Mouse (Mus musculus): Measurements from ENCODE around the gene Kitl.

Kitl gene

GRCm38 (mm10) chr10:100115570-100115969 is 100.1 kb downstream of the Kitl start:
- DNase-seq (ENCODE audit: low spot score in 2 of 2), result peak; percentile 8 to 15

DNA sequence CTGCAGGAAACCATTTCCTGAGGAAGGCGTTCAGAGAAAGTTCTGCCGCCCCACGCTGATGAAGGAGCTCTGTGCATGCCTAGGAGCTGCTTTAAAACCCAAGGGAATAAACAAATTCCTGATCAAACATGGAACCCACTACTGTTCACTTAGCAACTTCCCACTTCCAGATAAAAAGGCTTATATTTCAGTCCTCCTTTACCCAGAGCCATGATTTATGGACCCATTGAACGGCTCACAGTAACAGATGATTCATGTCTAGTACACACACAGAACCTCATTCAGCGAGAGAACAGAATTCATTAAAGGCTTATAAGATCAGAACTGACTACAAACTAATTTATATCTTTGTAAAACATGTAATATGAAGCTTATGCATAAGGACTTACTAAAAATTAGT is 109.0 kb downstream of the Kitl start:
- no peak for DNase-seq (ENCODE audit: low spot score in 2 of 2)

GRCm38 (mm10) chr10:100127837-100128743 is 112.7 kb downstream of the Kitl start:
- DNase-seq (ENCODE audit: low spot score in 2 of 2), result no peak

- DNase-seq (ENCODE audit: low spot score in 2 of 2), result no peak
Observed at GRCm38 (mm10) chr10:100131657-100132056, 116.2 kb downstream of the Kitl start.

DNA sequence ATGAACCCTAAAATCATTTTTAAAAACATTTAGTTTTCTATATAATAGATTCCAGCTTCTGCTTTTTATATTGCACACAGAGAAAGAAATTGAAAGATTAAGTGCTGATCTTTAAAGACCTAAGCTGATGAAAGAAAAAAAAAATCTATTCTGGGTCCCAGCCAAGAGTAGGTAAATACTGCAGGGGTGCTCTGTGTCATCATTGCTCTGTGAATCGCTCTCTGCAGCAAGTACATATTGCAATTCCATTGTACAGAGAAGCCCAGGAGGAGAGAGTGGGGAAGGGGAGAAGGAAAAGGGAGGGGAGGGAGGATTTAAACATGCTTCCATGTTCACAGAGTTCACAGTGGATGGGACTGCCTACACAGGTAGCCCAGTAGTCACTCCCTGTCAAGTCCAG is 116.9 kb downstream of the Kitl start:
- no peak for DNase-seq (ENCODE audit: low spot score in 2 of 2)

GRCm38 (mm10) chr10:100138552-100138951 is 123.1 kb downstream of the Kitl start:
- no peak for DNase-seq (ENCODE audit: low spot score in 2 of 2)

DNA sequence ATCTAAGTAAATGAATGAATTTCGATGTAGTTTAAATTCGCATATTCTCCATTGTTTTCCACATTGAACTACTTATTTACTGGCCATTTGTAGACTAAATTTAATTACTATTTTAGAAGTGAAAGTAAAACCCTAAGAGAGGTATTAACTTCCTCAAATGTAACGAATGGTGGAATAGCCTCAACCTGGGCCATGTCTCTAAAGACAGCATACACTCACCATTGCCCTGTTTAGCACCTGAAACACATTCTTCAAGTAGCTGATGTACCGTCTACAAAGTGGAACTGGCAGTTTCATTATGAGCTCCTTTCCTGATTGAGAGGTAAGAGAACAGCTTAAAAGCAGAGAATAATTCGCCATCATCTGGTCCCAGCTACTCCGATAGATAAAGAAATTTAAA is 132.7 kb downstream of the Kitl start:
- no peak for DNase-seq (ENCODE audit: low spot score in 2 of 2)

Measured in heart, adult 9 months (tissue).